Mouse (Mus musculus) splenic B cell, adult 2 months (primary cell): Measurements from ENCODE around the gene Plcxd2.

Experiments used
- DNase-seq: peaks from one replicate; pipeline ENCODE4 v3.0.0-alpha.2; 2011; ENCODE audit warnings: low read depth, low spot score
- H3K27me3 ChIP-seq: 2 replicates; pipeline ENCODE4 v1.6.1; 2012; ENCODE audit warnings: mild to moderate bottlenecking, low read length, moderate library complexity, mixed read lengths; ENCODE audit not compliant: control insufficient read depth, poor library complexity, insufficient read depth, severe bottlenecking
- H3K36me3 ChIP-seq: 2 replicates; pipeline ENCODE4 v1.6.1; 2012; ENCODE audit warnings: mild to moderate bottlenecking, low read length, moderate library complexity, mixed read lengths; ENCODE audit not compliant: control insufficient read depth, poor library complexity, insufficient read depth, severe bottlenecking

Gene Plcxd2

GRCm38 (mm10) chr16:45937381-45937780, 72.6 kb downstream of the Plcxd2 start:
- H3K36me3 ChIP-seq, result no peaks in the 10 kb centered on the region
- no peaks in the 10 kb centered on the region for H3K27me3 ChIP-seq
- no peak for DNase-seq

GRCm38 (mm10) chr16:45936521-45936920, 73.5 kb downstream of the Plcxd2 start:
- DNase-seq, result no peak
- no peaks in the 10 kb centered on the region for H3K36me3 ChIP-seq
- no peaks in the 10 kb centered on the region for H3K27me3 ChIP-seq

- DNase-seq, result no peak
- H3K36me3 ChIP-seq, result no peaks in the 10 kb centered on the region
- H3K27me3 ChIP-seq, result no peaks in the 10 kb centered on the region
Measured at GRCm38 (mm10) chr16:45935956-45936483, 74.0 kb downstream of the Plcxd2 start.

- DNase-seq, result no peak
- Histone ChIP-seq H3K27me3 (no peaks in the 10 kb centered on the region), H3K36me3 (no peaks in the 10 kb centered on the region)
Measured at GRCm38 (mm10) chr16:45934721-45935407, 75.2 kb downstream of the Plcxd2 start.

- Histone ChIP-seq H3K36me3 (no peaks in the 10 kb centered on the region), H3K27me3 (no peaks in the 10 kb centered on the region)
- no peak for DNase-seq
Measured at GRCm38 (mm10) chr16:45930308-45930707, 79.7 kb downstream of the Plcxd2 start.

GRCm38 (mm10) chr16:45928090-45928489, 81.9 kb downstream of the Plcxd2 start:
- DNase-seq, result no peak
- Histone ChIP-seq H3K27me3 (no peaks in the 10 kb centered on the region), H3K36me3 (no peaks in the 10 kb centered on the region)

- Histone ChIP-seq H3K27me3 (no peaks in the 10 kb centered on the region), H3K36me3 (no peaks in the 10 kb centered on the region)
- DNase-seq, result no peak
Measured at GRCm38 (mm10) chr16:45927601-45928000, 82.4 kb downstream of the Plcxd2 start.

- H3K36me3 ChIP-seq, result no peaks in the 10 kb centered on the region
- H3K27me3 ChIP-seq, result no peaks in the 10 kb centered on the region
- no peak for DNase-seq
Measured at GRCm38 (mm10) chr16:45926875-45927274, 83.1 kb downstream of the Plcxd2 start.

- no peak for DNase-seq
- H3K27me3 ChIP-seq, result no peaks in the 10 kb centered on the region
- no peaks in the 10 kb centered on the region for H3K36me3 ChIP-seq
Measured at GRCm38 (mm10) chr16:45923731-45924424, 86.1 kb downstream of the Plcxd2 start.

- DNase-seq, result no peak
- no peaks in the 10 kb centered on the region for H3K27me3 ChIP-seq
Measured at GRCm38 (mm10) chr16:45922546-45923229, 87.3 kb downstream of the Plcxd2 start.

GRCm38 (mm10) chr16:45919572-45919971, 90.4 kb downstream of the Plcxd2 start:
- DNase-seq, result no peak
- H3K36me3 ChIP-seq, result no peaks in the 10 kb centered on the region
- no peaks in the 10 kb centered on the region for H3K27me3 ChIP-seq

More at GRCm38 (mm10) chr16:45922546-45923229, 87.3 kb downstream of the Plcxd2 start:
- H3K36me3 ChIP-seq, result no peaks in the 10 kb centered on the region
